Mouse (Mus musculus): Measurements from ENCODE around the gene Styxl1.

DNA sequence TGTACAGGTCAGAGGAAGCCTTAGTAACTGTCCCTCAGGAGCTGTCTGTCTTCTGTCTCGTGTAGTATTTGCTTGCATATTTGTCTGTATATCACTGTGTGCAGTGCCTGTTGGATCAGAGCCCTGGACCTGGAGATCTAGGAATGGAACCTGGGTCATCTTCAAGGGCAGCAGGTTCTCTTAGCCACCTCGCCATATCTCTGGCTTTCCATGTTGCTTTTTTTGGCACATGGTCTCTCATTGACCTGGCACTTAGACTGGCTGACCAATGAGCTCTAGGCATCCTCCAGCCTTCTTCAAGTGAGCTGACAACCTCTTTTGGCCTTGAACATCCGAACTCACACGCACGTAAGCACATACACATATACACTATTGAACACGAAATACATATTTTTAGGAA is 76.0 kb downstream of the Styxl1 start:
- TF ChIP-seq CTCF (IDR thresholded peaks at IDR 0.05; ENCODE audit: low read depth, low read length) (no peak), POLR2A (IDR thresholded peaks at IDR 0.05; ENCODE audit: insufficient read depth, low read length) (no peak)
